Mouse (Mus musculus) lung, embryonic 16.5 days (tissue): ENCODE results near the gene Lbx1. TPM values are rescaled to one million over a fixed set of nuclear protein-coding genes. Genes with fewer than 3 reads are reported as not detected.
A peak's percentile ranks its signal among the peaks of the same experiment; 100 is the strongest.

Experiments
- ATAC-seq: fragments of 200-750 bp; cut with Nextera tagmentation; 2 replicates; pipeline ENCODE4 v1.8.0; 2017; ENCODE audit warnings: low read depth, mild to moderate bottlenecking, moderate library complexity
- H3K27ac ChIP-seq: fragments of 300-500 bp; sonication (generic); 2 replicates; pipeline ENCODE4 v1.5.1; 2014; ENCODE audit warnings: mild to moderate bottlenecking, control low read depth, low read length
- H3K27me3 ChIP-seq: fragments of 300-500 bp; sonication (generic); 2 replicates; pipeline ENCODE4 v1.6.1; 2014; ENCODE audit warnings: low read depth, low read length, mixed read lengths; ENCODE audit not compliant: control insufficient read depth, insufficient read depth
- H3K36me3 ChIP-seq: fragments of 300-500 bp; sonication (generic); 2 replicates; pipeline ENCODE4 v1.6.1; 2014; ENCODE audit warnings: low read length; ENCODE audit not compliant: control insufficient read depth, insufficient read depth
- H3K4me1 ChIP-seq: fragments of 300-500 bp; sonication (generic); replicated peaks from 2 replicates; pipeline ENCODE4 v1.6.1; 2014; ENCODE audit warnings: low read length, mixed read lengths; ENCODE audit not compliant: control insufficient read depth, insufficient read depth
- H3K4me2 ChIP-seq: fragments of 300-500 bp; sonication (generic); 2 replicates; pipeline ENCODE4 v1.6.1; 2014; ENCODE audit warnings: low read depth, low read length, control low read depth
- H3K4me3 ChIP-seq: fragments of 300-500 bp; sonication (generic); 2 replicates; pipeline ENCODE4 v1.5.1; 2014; ENCODE audit warnings: mild to moderate bottlenecking, low read length, control low read depth
- H3K9ac ChIP-seq: fragments of 300-500 bp; sonication (generic); 2 replicates; pipeline ENCODE4 v1.6.1; 2014; ENCODE audit warnings: low read length, control low read depth
- H3K9me3 ChIP-seq: fragments of 300-500 bp; sonication (generic); 2 replicates; pipeline ENCODE4 v1.6.1; 2016; ENCODE audit warnings: low read length; ENCODE audit not compliant: control insufficient read depth
- WGBS: fragments of 180-500 bp; shearing (Covaris S2); extraction: QIAGEN DNeasy Blood & Tissue Kit; methylation state at CpG from one replicate; pipeline ENCODE4 v1.1.7; 2014; 5-methylcytosine and 5-hydroxymethylcytosine counted together
- polyA plus RNA-seq: library from polyadenylated mRNA; unstranded; fragments of >200 nt; fragmentation: Nextera tagmentation; extraction: Ambion mirVana; gene quantifications from 2 replicates; pipeline ENCODE4 v1.2.1, GENCODE M21; 2015

Lbx1 gene
- polyA plus RNA-seq, 1 experiment from 2014 or later = not detected

DNA sequence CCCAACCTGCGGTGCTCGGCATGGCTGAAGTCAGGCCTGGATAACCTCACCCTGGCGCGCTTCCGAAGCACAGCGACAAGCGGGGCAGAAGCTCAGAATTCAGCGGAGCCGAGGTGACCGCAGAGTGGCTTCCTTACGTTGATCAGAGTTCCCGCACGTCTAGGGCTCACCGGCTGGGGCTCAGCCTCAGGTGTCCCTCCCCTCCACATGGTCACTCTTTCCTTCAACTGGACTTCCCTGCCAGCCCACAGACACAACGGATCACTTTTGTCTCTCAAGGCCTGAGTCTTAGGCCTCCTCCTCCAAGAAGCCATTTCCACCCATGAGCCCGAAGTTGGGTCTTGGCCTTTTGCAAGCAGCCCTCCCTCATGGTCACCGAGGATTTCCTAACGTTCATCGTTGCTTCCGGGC, 5.4 kb downstream of the Lbx1 start:
- H3K4me2 ChIP-seq = no peak overlapping the region
- ATAC-seq = no peak
- no peak overlapping the region for H3K4me3 ChIP-seq
- H3K4me1 ChIP-seq = peaks cover 24% of the 10 kb centered on the region
- H3K36me3 ChIP-seq = no peaks in the 10 kb centered on the region
- no peak overlapping the region for H3K27ac ChIP-seq
- no peaks in the 10 kb centered on the region for H3K9me3 ChIP-seq
- peaks cover 97% of the 10 kb centered on the region for H3K27me3 ChIP-seq
- under 1% methylated on average over 20 of the region's 20 CpGs for WGBS
- no peak overlapping the region for H3K9ac ChIP-seq

- H3K9ac ChIP-seq = no peak overlapping the region
- H3K4me2 ChIP-seq = peak overlapping the region; percentile 44
- peak overlapping the region; percentile 37 for H3K4me3 ChIP-seq
- no peaks in the 10 kb centered on the region for H3K36me3 ChIP-seq
- peaks cover 97% of the 10 kb centered on the region for H3K27me3 ChIP-seq
- peaks cover 18% of the 10 kb centered on the region for H3K4me1 ChIP-seq
- 2% methylated on average over 33 of the region's 33 CpGs for WGBS
- no peak overlapping the region for H3K27ac ChIP-seq
- H3K9me3 ChIP-seq = no peaks in the 10 kb centered on the region
- 0 out of 2 replicates have a peak, but pooled peaks have one; percentile 18 for ATAC-seq
These were observed 6.1 kb downstream of the Lbx1 start for GRCm38 (mm10) chr19:45229378-45230135.

DNA sequence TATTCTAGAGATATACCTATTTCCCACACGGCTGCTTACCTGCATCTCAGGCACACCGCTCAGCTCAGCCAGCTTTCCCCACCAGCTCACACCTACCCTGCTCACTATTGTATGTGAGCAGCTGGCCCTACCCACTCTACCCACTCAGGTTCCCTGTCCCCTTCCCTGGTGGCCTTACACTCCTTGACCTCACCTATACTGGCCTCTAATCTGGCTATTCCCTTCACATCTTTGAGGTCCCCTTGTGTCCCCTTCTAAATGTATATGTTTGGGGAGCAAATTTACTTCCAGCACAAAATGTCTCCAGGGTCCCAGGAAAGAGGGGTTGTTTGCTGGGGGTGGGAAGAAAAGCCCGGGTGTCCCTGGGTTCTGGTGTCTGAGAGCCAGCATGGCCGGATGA, 6.8 kb downstream of the Lbx1 start:
- Histone ChIP-seq H3K27ac (no peak overlapping the region), H3K9ac (no peak overlapping the region), H3K36me3 (no peaks in the 10 kb centered on the region), H3K9me3 (no peaks in the 10 kb centered on the region), H3K4me1 (peaks cover 18% of the 10 kb centered on the region), H3K4me2 (no peak overlapping the region), H3K4me3 (no peak overlapping the region), H3K27me3 (peaks cover 97% of the 10 kb centered on the region)
- WGBS = 1% methylated on average over 4 of the region's 4 CpGs
- ATAC-seq = no peak

GRCm38 (mm10) chr19:45228097-45228496, 7.5 kb downstream of the Lbx1 start:
- Histone ChIP-seq H3K9me3 (no peaks in the 10 kb centered on the region), H3K27me3 (peaks cover 97% of the 10 kb centered on the region), H3K4me2 (no peak overlapping the region), H3K27ac (no peak overlapping the region), H3K9ac (no peak overlapping the region), H3K4me1 (peaks cover 13% of the 10 kb centered on the region), H3K36me3 (no peaks in the 10 kb centered on the region), H3K4me3 (no peak overlapping the region)
- 10% methylated on average over 12 of the region's 12 CpGs for WGBS
- no peak for ATAC-seq

- Histone ChIP-seq H3K9me3 (no peaks in the 10 kb centered on the region), H3K36me3 (no peaks in the 10 kb centered on the region), H3K27ac (no peak overlapping the region), H3K4me3 (no peak overlapping the region), H3K27me3 (peaks cover 97% of the 10 kb centered on the region), H3K4me2 (no peak overlapping the region), H3K4me1 (peaks cover 13% of the 10 kb centered on the region), H3K9ac (no peak overlapping the region)
- ATAC-seq = no peak
- WGBS = 11% methylated on average over 1 of the region's 1 CpGs
These were observed 7.9 kb downstream of the Lbx1 start for GRCm38 (mm10) chr19:45227671-45228070.

- H3K4me1 ChIP-seq = peaks cover 13% of the 10 kb centered on the region
- H3K4me3 ChIP-seq = no peak overlapping the region
- H3K27me3 ChIP-seq = peaks cover 98% of the 10 kb centered on the region
- no peak overlapping the region for H3K9ac ChIP-seq
- no peak overlapping the region for H3K4me2 ChIP-seq
- no peaks in the 10 kb centered on the region for H3K36me3 ChIP-seq
- WGBS = 3% methylated on average over 3 of the region's 3 CpGs
- no peak overlapping the region for H3K27ac ChIP-seq
- no peak for ATAC-seq
- H3K9me3 ChIP-seq = no peaks in the 10 kb centered on the region
These were observed 8.6 kb downstream of the Lbx1 start for GRCm38 (mm10) chr19:45227049-45227448.

DNA sequence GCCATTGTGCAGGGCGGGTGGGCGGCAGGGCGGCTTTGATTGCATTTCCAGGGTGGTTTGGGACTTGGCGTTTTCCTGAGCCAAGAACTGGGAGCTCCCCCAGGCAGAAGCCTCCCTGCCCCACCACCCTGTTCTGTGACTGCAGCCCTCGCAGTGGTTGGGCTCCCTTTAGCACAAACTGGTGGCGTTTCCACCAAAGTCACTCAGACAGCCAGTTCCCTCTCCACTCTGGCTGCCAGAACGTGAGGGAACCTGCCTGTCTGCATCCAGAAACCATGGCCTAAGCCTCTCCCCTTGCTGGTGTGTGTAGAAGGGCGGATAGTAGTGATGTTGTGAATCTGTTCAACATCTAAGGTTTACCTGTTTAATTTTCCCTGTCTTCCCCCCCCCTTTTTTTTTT, 9.4 kb downstream of the Lbx1 start:
- WGBS = 3% methylated on average over 8 of the region's 8 CpGs
- no peak overlapping the region for H3K4me3 ChIP-seq
- ATAC-seq = no peak
- no peaks in the 10 kb centered on the region for H3K36me3 ChIP-seq
- H3K9me3 ChIP-seq = no peaks in the 10 kb centered on the region
- H3K27me3 ChIP-seq = peaks cover 98% of the 10 kb centered on the region
- H3K4me2 ChIP-seq = no peak overlapping the region
- H3K4me1 ChIP-seq = peaks cover 12% of the 10 kb centered on the region
- no peak overlapping the region for H3K9ac ChIP-seq
- no peak overlapping the region for H3K27ac ChIP-seq

GRCm38 (mm10) chr19:45225130-45225529, 10.5 kb downstream of the Lbx1 start:
- Histone ChIP-seq H3K9me3 (no peaks in the 10 kb centered on the region), H3K36me3 (no peaks in the 10 kb centered on the region), H3K9ac (no peak overlapping the region), H3K27me3 (peaks cover 87% of the 10 kb centered on the region), H3K4me1 (peaks cover 12% of the 10 kb centered on the region), H3K27ac (no peak overlapping the region), H3K4me2 (no peak overlapping the region), H3K4me3 (no peak overlapping the region)
- ATAC-seq = no peak
- WGBS = 2% methylated on average over 12 of the region's 12 CpGs

DNA sequence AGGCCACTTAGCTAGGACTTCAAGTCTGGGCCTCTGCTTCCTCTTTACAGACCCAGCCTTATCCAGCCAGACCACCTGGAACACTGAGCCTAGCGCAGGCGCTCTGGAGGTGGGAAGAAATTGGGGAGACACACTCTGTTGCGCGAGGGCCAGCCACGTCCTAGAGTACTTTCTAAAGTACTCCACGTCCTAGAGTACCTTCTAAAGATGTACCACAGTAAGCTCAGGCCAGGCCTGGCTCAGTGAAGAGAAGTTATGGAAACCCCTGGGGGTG, 11.4 kb downstream of the Lbx1 start:
- Histone ChIP-seq H3K27me3 (peaks cover 78% of the 10 kb centered on the region), H3K27ac (no peak overlapping the region), H3K4me1 (peaks cover 6% of the 10 kb centered on the region), H3K9me3 (no peaks in the 10 kb centered on the region), H3K9ac (no peak overlapping the region), H3K36me3 (no peaks in the 10 kb centered on the region), H3K4me2 (no peak overlapping the region), H3K4me3 (no peak overlapping the region)
- WGBS = 7% methylated on average over 6 of the region's 6 CpGs
- ATAC-seq = no peak
